Mouse (Mus musculus) liver, embryonic 12.5 days (tissue): ENCODE results near the gene Psmc3. TPM values are rescaled to one million over a fixed set of nuclear protein-coding genes. Genes with fewer than 3 reads are reported as not detected.
A peak's percentile ranks its signal among the peaks of the same experiment; 100 is the strongest.

Experiments
- ATAC-seq: fragments of 200-750 bp; cut with Nextera tagmentation; 2 replicates; pipeline ENCODE4 v1.8.0; 2017; ENCODE audit warnings: moderate number of reproducible peaks, mild to moderate bottlenecking, moderate library complexity
- H3K27ac ChIP-seq: fragments of 300-500 bp; sonication (generic); 2 replicates; pipeline ENCODE4 v1.5.1; 2016; ENCODE audit warnings: mild to moderate bottlenecking
- H3K27me3 ChIP-seq: fragments of 300-500 bp; sonication (generic); replicated peaks from 2 replicates; pipeline ENCODE4 v1.6.1; 2016; ENCODE audit warnings: mild to moderate bottlenecking, moderate library complexity
- H3K36me3 ChIP-seq: fragments of 300-500 bp; sonication (generic); 2 replicates; pipeline ENCODE4 v1.6.1; 2016; ENCODE audit warnings: mild to moderate bottlenecking, moderate library complexity
- H3K4me1 ChIP-seq: fragments of 300-500 bp; sonication (generic); 2 replicates; pipeline ENCODE4 v1.6.1; 2016
- H3K4me2 ChIP-seq: fragments of 300-500 bp; sonication (generic); 2 replicates; pipeline ENCODE4 v1.6.1; 2016; ENCODE audit warnings: mild to moderate bottlenecking, moderate library complexity
- H3K4me3 ChIP-seq: fragments of 300-500 bp; sonication (generic); 2 replicates; pipeline ENCODE4 v1.5.1; 2016; ENCODE audit warnings: mild to moderate bottlenecking, moderate library complexity
- H3K9ac ChIP-seq: fragments of 300-500 bp; sonication (generic); 2 replicates; pipeline ENCODE4 v1.6.1; 2016; ENCODE audit warnings: mild to moderate bottlenecking, moderate library complexity
- H3K9me3 ChIP-seq: fragments of 300-500 bp; sonication (generic); replicated peaks from 2 replicates; pipeline ENCODE4 v1.6.1; 2016; ENCODE audit warnings: mild to moderate bottlenecking, moderate library complexity
- WGBS: fragments of 180-500 bp; shearing (Covaris S2); methylation state at CpG from one replicate; pipeline ENCODE4 v1.1.7; 2016; ENCODE audit not compliant: insufficient replicate concordance; 5-methylcytosine and 5-hydroxymethylcytosine counted together
- polyA plus RNA-seq: library from polyadenylated mRNA; unstranded; fragments of >200 nt; fragmentation: Nextera tagmentation; extraction: Ambion mirVana; gene quantifications from 2 replicates; pipeline ENCODE4 v1.2.1, GENCODE M21; 2016

Psmc3 gene
- polyA plus RNA-seq, 1 experiment from 2014 or later = 223 TPM

- 1% methylated on average over 69 of the region's 69 CpGs for WGBS
Measured at GRCm38 (mm10) chr2:91070076-91070800, 16.4 kb downstream of the Psmc3 start, which contains the start of gene Slc39a13. Gene Slc39a13, minus strand, starts transcription at chr2:91070417.

GRCm38 (mm10) chr2:91071059-91071458, 17.2 kb downstream of the Psmc3 start:
- peak overlapping the region; percentile 84 for H3K27ac ChIP-seq
- H3K4me2 ChIP-seq = peak overlapping the region; percentile 93
- H3K4me1 ChIP-seq = peaks cover 25% of the 10 kb centered on the region
- peak overlapping the region; percentile 79 for H3K9ac ChIP-seq
- H3K4me3 ChIP-seq = peak overlapping the region; percentile 70
- H3K9me3 ChIP-seq = no peaks in the 10 kb centered on the region
- 87% methylated on average over 10 of the region's 10 CpGs for WGBS
- ATAC-seq = no peak
- H3K27me3 ChIP-seq = no peaks in the 10 kb centered on the region
- peaks cover 15% of the 10 kb centered on the region for H3K36me3 ChIP-seq

More at GRCm38 (mm10) chr2:91070076-91070800, 16.4 kb downstream of the Psmc3 start, which contains the start of gene Slc39a13:
- no peaks in the 10 kb centered on the region for H3K9me3 ChIP-seq
- peak within 1 kb of the TSS; percentile 84 for H3K27ac ChIP-seq
- peak; percentile 95 for ATAC-seq
- peak within 1 kb of the TSS; percentile 93 for H3K4me2 ChIP-seq
- H3K36me3 ChIP-seq = peaks cover 15% of the 10 kb centered on the region
- H3K27me3 ChIP-seq = no peaks in the 10 kb centered on the region
- peak within 1 kb of the TSS; percentile 79 for H3K9ac ChIP-seq
- peak within 1 kb of the TSS; percentile 70 for H3K4me3 ChIP-seq
- H3K4me1 ChIP-seq = peaks cover 25% of the 10 kb centered on the region

- Histone ChIP-seq H3K9ac (no peak overlapping the region), H3K36me3 (peaks cover 7% of the 10 kb centered on the region; the same call in 1 of the 2 replicates), H3K27me3 (no peaks in the 10 kb centered on the region), H3K4me3 (no peak overlapping the region), H3K4me1 (peaks cover 25% of the 10 kb centered on the region), H3K27ac (no peak overlapping the region), H3K4me2 (no peak overlapping the region), H3K9me3 (no peaks in the 10 kb centered on the region)
- 59% methylated on average over 1 of the region's 1 CpGs for WGBS
- ATAC-seq = no peak
Measured at GRCm38 (mm10) chr2:91072092-91072491, 18.3 kb downstream of the Psmc3 start.

- ATAC-seq = no peak
- Histone ChIP-seq H3K9ac (0 out of 2 replicates have a peak overlapping the region, but pooled peaks have one; percentile 62), H3K27ac (no peak overlapping the region), H3K36me3 (no peaks in the 10 kb centered on the region), H3K4me3 (no peak overlapping the region), H3K9me3 (no peaks in the 10 kb centered on the region), H3K4me1 (peaks cover 24% of the 10 kb centered on the region), H3K4me2 (peak overlapping the region; percentile 91), H3K27me3 (no peaks in the 10 kb centered on the region)
- 31% methylated on average over 12 of the region's 12 CpGs for WGBS
Measured at GRCm38 (mm10) chr2:91077957-91078313, 24.1 kb downstream of the Psmc3 start.

DNA sequence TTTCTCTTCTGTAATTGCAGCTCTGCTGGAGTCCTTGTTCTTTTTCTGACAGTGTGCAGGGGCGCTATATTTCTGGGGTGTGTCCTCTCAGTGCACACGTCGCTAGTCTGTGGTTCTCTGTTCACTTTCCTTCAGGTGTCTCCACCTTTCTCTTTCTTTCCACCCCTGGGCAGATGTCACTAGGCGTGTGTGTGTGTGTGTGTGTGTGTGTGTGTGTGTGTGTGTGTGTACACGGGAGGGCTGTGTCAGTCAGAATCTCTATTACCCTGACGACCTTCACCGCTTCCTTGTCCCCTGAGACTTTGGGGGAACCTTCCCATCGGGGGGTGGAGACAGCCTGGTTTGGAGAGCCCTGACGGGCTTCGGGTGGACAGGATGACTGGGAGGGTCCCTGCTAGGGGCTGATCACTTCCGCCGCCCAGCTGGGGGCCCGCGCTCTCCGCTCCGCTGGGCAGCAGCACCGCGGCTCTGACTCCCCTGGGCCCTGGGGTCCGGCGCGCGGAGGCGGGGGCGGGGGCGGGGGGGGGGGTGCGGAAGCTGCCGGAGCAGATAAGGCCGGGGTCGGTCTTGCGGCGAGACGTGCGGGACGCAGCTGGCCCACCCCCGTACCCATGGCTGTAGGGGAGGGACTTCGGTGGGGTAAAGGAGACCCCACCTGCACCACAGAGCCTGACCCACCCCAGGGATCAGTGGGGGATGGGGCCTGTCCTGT, 24.7 kb downstream of the Psmc3 start:
- H3K4me2 ChIP-seq = peak overlapping the region; percentile 91
- H3K4me3 ChIP-seq = peak overlapping the region; percentile 57
- H3K36me3 ChIP-seq = no peaks in the 10 kb centered on the region
- H3K4me1 ChIP-seq = peaks cover 29% of the 10 kb centered on the region
- peak; percentile 47 for ATAC-seq
- under 1% methylated on average over 29 of the region's 36 CpGs for WGBS
- H3K27me3 ChIP-seq = no peaks in the 10 kb centered on the region
- peak overlapping the region; percentile 62 for H3K9ac ChIP-seq
- peak overlapping the region; percentile 43; the same call in 1 of the 2 replicates for H3K27ac ChIP-seq
- no peaks in the 10 kb centered on the region for H3K9me3 ChIP-seq

- Histone ChIP-seq H3K36me3 (no peaks in the 10 kb centered on the region), H3K4me2 (peak overlapping the region; percentile 91), H3K4me1 (peaks cover 32% of the 10 kb centered on the region), H3K9me3 (no peaks in the 10 kb centered on the region), H3K27me3 (no peaks in the 10 kb centered on the region), H3K27ac (peak overlapping the region; percentile 43; the same call in 1 of the 2 replicates), H3K9ac (peak overlapping the region; percentile 62), H3K4me3 (peak overlapping the region; percentile 57)
- no peak for ATAC-seq
- 26% methylated on average over 5 of the region's 5 CpGs for WGBS
Measured at GRCm38 (mm10) chr2:91079026-91079384, 25.2 kb downstream of the Psmc3 start.

GRCm38 (mm10) chr2:91080784-91081513, 27.1 kb downstream of the Psmc3 start:
- Histone ChIP-seq H3K4me3 (no peak overlapping the region), H3K27ac (no peak overlapping the region), H3K4me2 (no peak overlapping the region), H3K9me3 (no peaks in the 10 kb centered on the region), H3K36me3 (no peaks in the 10 kb centered on the region), H3K27me3 (no peaks in the 10 kb centered on the region), H3K4me1 (peaks cover 44% of the 10 kb centered on the region), H3K9ac (no peak overlapping the region)
- WGBS = 56% methylated on average over 8 of the region's 8 CpGs
- no peak for ATAC-seq

DNA sequence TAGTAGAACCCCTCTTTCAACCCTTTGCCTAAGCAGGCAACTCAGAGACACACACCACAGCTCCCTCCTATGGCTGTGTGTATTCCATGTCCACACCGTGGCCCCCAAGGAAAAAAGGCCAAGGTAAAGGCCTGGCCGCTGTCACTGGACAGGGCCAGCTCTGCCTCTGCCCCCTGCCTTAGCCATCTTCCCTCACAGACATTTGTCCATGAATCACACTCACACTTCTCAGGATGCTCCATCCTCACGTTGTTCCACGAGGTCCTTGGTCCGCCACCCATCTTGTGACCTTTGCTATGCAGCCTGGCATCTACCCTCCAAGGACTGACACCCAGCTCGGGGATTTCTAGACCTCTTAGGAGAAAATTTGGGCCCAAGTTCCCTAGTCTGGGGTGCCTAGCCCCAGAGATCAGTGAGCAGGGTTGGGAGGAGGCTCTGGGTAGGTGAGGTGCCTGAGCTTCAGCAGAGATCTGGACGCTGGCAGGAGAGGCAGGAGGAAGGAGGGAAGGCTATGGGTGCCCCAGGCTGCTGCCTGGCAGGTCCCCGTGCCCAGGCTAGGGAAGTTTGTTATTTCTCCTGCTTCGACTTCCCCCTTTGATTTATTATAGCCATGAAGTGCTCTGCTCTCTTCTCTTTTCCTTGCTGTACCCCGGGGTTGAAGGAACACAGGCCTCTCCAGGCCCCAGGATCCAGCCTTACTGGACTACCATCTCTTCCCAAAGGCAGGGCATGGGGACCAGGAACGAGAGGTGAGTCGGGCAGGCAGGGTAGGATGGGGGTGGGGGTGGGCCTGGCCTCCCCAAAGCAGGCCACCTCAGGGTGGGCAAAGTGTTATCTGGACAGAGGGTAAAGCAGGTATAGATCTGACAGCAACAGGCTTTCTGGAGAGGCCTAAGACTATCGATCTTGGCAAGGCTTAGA, 28.2 kb downstream of the Psmc3 start, which contains the start of gene Spi1:
Spi1 (plus strand) TSS at position 616 of the 921 bp plus-strand sequence.
- H3K27me3 ChIP-seq = no peaks in the 10 kb centered on the region
- no peak within 1 kb of the TSS for H3K4me3 ChIP-seq
- H3K9me3 ChIP-seq = no peaks in the 10 kb centered on the region
- H3K36me3 ChIP-seq = no peaks in the 10 kb centered on the region
- H3K4me2 ChIP-seq = peak within 1 kb of the TSS; percentile 16
- peak within 1 kb of the TSS; percentile 27; the same call in 1 of the 2 replicates for H3K9ac ChIP-seq
- no peak for ATAC-seq
- WGBS = 52% methylated on average over 13 of the region's 13 CpGs
- H3K27ac ChIP-seq = peak within 1 kb of the TSS; percentile 69
- H3K4me1 ChIP-seq = peaks cover 44% of the 10 kb centered on the region

- Histone ChIP-seq H3K36me3 (no peaks in the 10 kb centered on the region), H3K4me3 (no peak overlapping the region), H3K27me3 (no peaks in the 10 kb centered on the region), H3K9ac (peak overlapping the region; percentile 27; the same call in 1 of the 2 replicates), H3K4me1 (peaks cover 45% of the 10 kb centered on the region), H3K9me3 (no peaks in the 10 kb centered on the region), H3K27ac (peak overlapping the region; percentile 69), H3K4me2 (peak overlapping the region; percentile 16)
- peak; percentile 43 for ATAC-seq
- WGBS = 25% methylated on average over 11 of the region's 11 CpGs
Measured at GRCm38 (mm10) chr2:91082844-91083243, 29.0 kb downstream of the Psmc3 start.

DNA sequence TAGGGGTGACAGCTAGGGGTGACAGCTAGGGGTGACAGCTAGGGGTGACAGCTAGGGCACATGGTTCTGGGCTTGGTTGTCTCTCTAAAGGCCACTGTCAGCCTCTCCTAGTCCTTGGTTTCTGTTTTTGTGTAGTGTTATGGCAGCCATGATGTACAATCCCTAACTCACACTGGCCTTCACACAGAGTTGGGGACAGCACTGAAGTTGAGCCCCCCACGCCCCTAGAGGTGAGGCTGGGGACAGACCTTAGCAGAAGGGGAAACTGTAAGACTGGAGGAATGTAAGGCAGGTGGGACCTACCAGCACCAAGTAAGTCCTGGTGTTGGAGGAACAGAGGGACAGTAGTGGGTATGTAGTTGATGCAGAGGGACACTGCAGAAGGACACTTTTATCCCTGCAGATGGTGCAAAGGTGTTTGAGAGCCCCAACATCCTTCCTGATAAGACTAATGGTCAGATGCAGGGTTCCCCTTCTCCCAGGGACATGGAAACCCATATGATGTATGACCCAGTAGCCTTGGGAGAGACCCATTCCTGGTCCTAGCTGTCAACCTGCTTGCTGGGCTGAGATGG, 29.6 kb downstream of the Psmc3 start:
- H3K9ac ChIP-seq = peak overlapping the region; percentile 27; the same call in 1 of the 2 replicates
- WGBS = 54% methylated on average over 1 of the region's 1 CpGs
- no peaks in the 10 kb centered on the region for H3K9me3 ChIP-seq
- H3K27ac ChIP-seq = peak overlapping the region; percentile 69
- H3K4me2 ChIP-seq = peak overlapping the region; percentile 16
- H3K27me3 ChIP-seq = no peaks in the 10 kb centered on the region
- no peaks in the 10 kb centered on the region for H3K36me3 ChIP-seq
- H3K4me3 ChIP-seq = no peak overlapping the region
- H3K4me1 ChIP-seq = peaks cover 45% of the 10 kb centered on the region
- peak; percentile 22; the same call in 1 of the 2 replicates for ATAC-seq
